Mouse (Mus musculus): ENCODE results near the gene Ppp1r14a. TPM values are rescaled to one million over a fixed set of nuclear protein-coding genes. Genes with fewer than 3 reads are reported as not detected.

The Ppp1r14a gene
- total and polyA plus RNA-seq, 3 experiments: 0.23 TPM; not detected in 2

GRCm38 (mm10) chr7:29342489-29343092 is 53.5 kb downstream of the Ppp1r14a start:
- DNase-seq (ENCODE audit: low spot score) (peak; percentile 38), ATAC-seq (ENCODE audit: extremely low read depth, insufficient number of reproducible peaks, low FRiP score, poor library complexity, severe bottlenecking) (peak; percentile 40)
- Histone ChIP-seq H3K4me3 (ENCODE audit: low read depth, low read length) (peak overlapping the region; percentile 11; the same call in 1 of the 2 replicates), H3K36me3 (replicated peaks) (peaks cover 68% of the 10 kb centered on the region), H3K4me1 (ENCODE audit: insufficient read depth, low read depth, low read length) (peaks cover 64% of the 10 kb centered on the region), H3K27me3 (ENCODE audit: insufficient read depth, low read length) (no peaks in the 10 kb centered on the region), H3K9me3 (replicated peaks) (no peaks in the 10 kb centered on the region)
- TF ChIP-seq TAL1 (conservative IDR thresholded peaks at IDR 0.05; ENCODE audit: low read depth, low read length) (peak; percentile 48; the same call in 1 of the 2 replicates), CTCF (IDR thresholded peaks at IDR 0.05; ENCODE audit: low read depth, low read length) (no peak)

Other genes with a start within 250 kb of the Ppp1r14a start
- 0.30 and 0.73 TPM in 2 replicates for gene Ryr1, start 164.1 kb upstream of the Ppp1r14a start, total RNA-seq (2014; fragmentation: Nextera tagmentation)
- gene Ryr1, start 164.1 kb upstream of the Ppp1r14a start, total RNA-seq (2017): 0.17 and 0.38 TPM in 2 replicates
- under 0.01 TPM in 2 replicates for gene Ryr1, start 164.1 kb upstream of the Ppp1r14a start, polyA plus RNA-seq (2012)
- gene Rasgrp4, start 154.5 kb upstream of the Ppp1r14a start, total RNA-seq (2014; fragmentation: Nextera tagmentation): 4.3 and 5.8 TPM in 2 replicates
- 8.2 and 8.6 TPM in 2 replicates for gene Rasgrp4, start 154.5 kb upstream of the Ppp1r14a start, total RNA-seq (2017)
- 3.0 and 4.3 TPM in 2 replicates for gene Rasgrp4, start 154.5 kb upstream of the Ppp1r14a start, polyA plus RNA-seq (2012)
- gene Fam98c, start 133.1 kb upstream of the Ppp1r14a start, total RNA-seq (2014; fragmentation: Nextera tagmentation): 29.6 and 33.9 TPM in 2 replicates
- gene Fam98c, start 133.1 kb upstream of the Ppp1r14a start, total RNA-seq (2017): 21.9 and 26.0 TPM in 2 replicates
- 70.4 and 73.8 TPM in 2 replicates for gene Fam98c, start 133.1 kb upstream of the Ppp1r14a start, polyA plus RNA-seq (2012)
- not detected in 2 replicates for gene Ggn, start 119.1 kb upstream of the Ppp1r14a start, total RNA-seq (2014; fragmentation: Nextera tagmentation)
- 0.22 TPM in 1 of 2 replicates, not detected in the other for gene Ggn, start 119.1 kb upstream of the Ppp1r14a start, total RNA-seq (2017)
- 0.21 and 0.36 TPM in 2 replicates for gene Ggn, start 119.1 kb upstream of the Ppp1r14a start, polyA plus RNA-seq (2012)
- 1.3 and 1.5 TPM in 2 replicates for gene Spred3, start 118.9 kb upstream of the Ppp1r14a start, total RNA-seq (2014; fragmentation: Nextera tagmentation)
- gene Spred3, start 118.9 kb upstream of the Ppp1r14a start, total RNA-seq (2017): 0.41 and 0.44 TPM in 2 replicates
- gene Spred3, start 118.9 kb upstream of the Ppp1r14a start, polyA plus RNA-seq (2012): 0.21 and 0.23 TPM in 2 replicates
- 157 TPM in 2 replicates for gene Psmd8, start 108.6 kb upstream of the Ppp1r14a start, total RNA-seq (2014; fragmentation: Nextera tagmentation)
- 187 and 209 TPM in 2 replicates for gene Psmd8, start 108.6 kb upstream of the Ppp1r14a start, total RNA-seq (2017)
- gene Psmd8, start 108.6 kb upstream of the Ppp1r14a start, polyA plus RNA-seq (2012): 103 and 111 TPM in 2 replicates
- gene Catsperg1, start 75.3 kb upstream of the Ppp1r14a start, total RNA-seq (2014; fragmentation: Nextera tagmentation): 3.0 and 12.0 TPM in 2 replicates
- gene Catsperg1, start 75.3 kb upstream of the Ppp1r14a start, total RNA-seq (2017): 1.5 and 2.1 TPM in 2 replicates
- gene Catsperg1, start 75.3 kb upstream of the Ppp1r14a start, polyA plus RNA-seq (2012): 0.04 and 0.06 TPM in 2 replicates
- not detected in 2 replicates for gene Kcnk6, start 56.8 kb upstream of the Ppp1r14a start, total RNA-seq (2014; fragmentation: Nextera tagmentation)
- gene Kcnk6, start 56.8 kb upstream of the Ppp1r14a start, total RNA-seq (2017): 0.12 TPM in 1 of 2 replicates, not detected in the other
- gene Kcnk6, start 56.8 kb upstream of the Ppp1r14a start, polyA plus RNA-seq (2012): not detected in 2 replicates
- gene Yif1b, start 51.0 kb upstream of the Ppp1r14a start, total RNA-seq (2014; fragmentation: Nextera tagmentation): 114 and 133 TPM in 2 replicates
- 27.8 and 31.3 TPM in 2 replicates for gene Yif1b, start 51.0 kb upstream of the Ppp1r14a start, total RNA-seq (2017)
- gene Yif1b, start 51.0 kb upstream of the Ppp1r14a start, polyA plus RNA-seq (2012): 228 and 275 TPM in 2 replicates
- gene 2200002D01Rik, start 40.8 kb upstream of the Ppp1r14a start, total RNA-seq (2014; fragmentation: Nextera tagmentation): not detected in 2 replicates
- 0.12 and 0.22 TPM in 2 replicates for gene 2200002D01Rik, start 40.8 kb upstream of the Ppp1r14a start, total RNA-seq (2017)
- not detected in 2 replicates for gene 2200002D01Rik, start 40.8 kb upstream of the Ppp1r14a start, polyA plus RNA-seq (2012)
- gene Spint2, start 7.4 kb upstream of the Ppp1r14a start, total RNA-seq (2014; fragmentation: Nextera tagmentation): 24.4 and 33.4 TPM in 2 replicates
- gene Spint2, start 7.4 kb upstream of the Ppp1r14a start, total RNA-seq (2017): 19.3 and 21.4 TPM in 2 replicates
- gene Spint2, start 7.4 kb upstream of the Ppp1r14a start, polyA plus RNA-seq (2012): 102 and 138 TPM in 2 replicates
- 21.8 and 23.8 TPM in 2 replicates for gene Dpf1, start 14.6 kb downstream of the Ppp1r14a start, total RNA-seq (2014; fragmentation: Nextera tagmentation)
- gene Dpf1, start 14.6 kb downstream of the Ppp1r14a start, total RNA-seq (2017): 6.8 and 9.4 TPM in 2 replicates
- 47.4 and 50.3 TPM in 2 replicates for gene Dpf1, start 14.6 kb downstream of the Ppp1r14a start, polyA plus RNA-seq (2012)
- 49.6 and 61.3 TPM in 2 replicates for gene Sipa1l3, start 229.3 kb downstream of the Ppp1r14a start, total RNA-seq (2014; fragmentation: Nextera tagmentation)
- 5.8 and 6.9 TPM in 2 replicates for gene Sipa1l3, start 229.3 kb downstream of the Ppp1r14a start, total RNA-seq (2017)
- gene Sipa1l3, start 229.3 kb downstream of the Ppp1r14a start, polyA plus RNA-seq (2012): 107 and 139 TPM in 2 replicates